Mouse (Mus musculus) intestine, embryonic 15.5 days (tissue): ENCODE measurements around the gene Efcab11. TPM values are rescaled to one million over a fixed set of nuclear protein-coding genes. Genes with fewer than 3 reads are reported as not detected.
A peak's percentile ranks its signal among the peaks of the same experiment; 100 is the strongest.

Source experiments
- ATAC-seq: fragments of 200-750 bp; cut with Nextera tagmentation; 2 replicates; pipeline ENCODE4 v1.8.0; 2017; ENCODE audit warnings: moderate TSS enrichment, moderate library complexity
- H3K27ac ChIP-seq: fragments of 300-500 bp; sonication (generic); 2 replicates; pipeline ENCODE4 v1.5.1; 2015; ENCODE audit warnings: mild to moderate bottlenecking, inconsistent platforms
- H3K27me3 ChIP-seq: fragments of 300-500 bp; sonication (generic); replicated peaks from 2 replicates; pipeline ENCODE4 v1.6.1; 2015; ENCODE audit warnings: inconsistent platforms
- H3K36me3 ChIP-seq: fragments of 300-500 bp; sonication (generic); 2 replicates; pipeline ENCODE4 v1.6.1; 2015; ENCODE audit warnings: inconsistent platforms
- H3K4me1 ChIP-seq: fragments of 300-500 bp; sonication (generic); replicated peaks from 2 replicates; pipeline ENCODE4 v1.6.1; 2015; ENCODE audit warnings: inconsistent platforms
- H3K4me2 ChIP-seq: fragments of 300-500 bp; sonication (generic); replicated peaks from 2 replicates; pipeline ENCODE4 v1.6.1; 2015; ENCODE audit warnings: mild to moderate bottlenecking, inconsistent platforms
- H3K4me3 ChIP-seq: fragments of 300-500 bp; sonication (generic); replicated peaks from 2 replicates; pipeline ENCODE4 v1.5.1; 2015; ENCODE audit warnings: inconsistent platforms
- H3K9ac ChIP-seq: fragments of 300-500 bp; sonication (generic); 2 replicates; pipeline ENCODE4 v1.6.1; 2015; ENCODE audit warnings: inconsistent platforms
- H3K9me3 ChIP-seq: fragments of 300-500 bp; sonication (generic); 2 replicates; pipeline ENCODE4 v1.6.1; 2016; ENCODE audit warnings: inconsistent platforms
- WGBS: fragments of 180-500 bp; shearing (Covaris S2); methylation state at CpG from one replicate; pipeline ENCODE4 v1.1.7; 2015; 5-methylcytosine and 5-hydroxymethylcytosine counted together
- polyA plus RNA-seq: library from polyadenylated mRNA; unstranded; fragments of >200 nt; fragmentation: Nextera tagmentation; extraction: Ambion mirVana; gene quantifications from 2 replicates; pipeline ENCODE4 v1.2.1, GENCODE M21; 2015

The Efcab11 gene
- polyA plus RNA-seq, 1 experiment from 2014 or later = 10.2 TPM

GRCm38 (mm10) chr12:99721318-99721717 is 162.9 kb downstream of the Efcab11 start:
- 64% methylated on average over 10 of the region's 10 CpGs for WGBS
- ATAC-seq = 0 out of 2 replicates have a peak, but pooled peaks have one; percentile 45

DNA sequence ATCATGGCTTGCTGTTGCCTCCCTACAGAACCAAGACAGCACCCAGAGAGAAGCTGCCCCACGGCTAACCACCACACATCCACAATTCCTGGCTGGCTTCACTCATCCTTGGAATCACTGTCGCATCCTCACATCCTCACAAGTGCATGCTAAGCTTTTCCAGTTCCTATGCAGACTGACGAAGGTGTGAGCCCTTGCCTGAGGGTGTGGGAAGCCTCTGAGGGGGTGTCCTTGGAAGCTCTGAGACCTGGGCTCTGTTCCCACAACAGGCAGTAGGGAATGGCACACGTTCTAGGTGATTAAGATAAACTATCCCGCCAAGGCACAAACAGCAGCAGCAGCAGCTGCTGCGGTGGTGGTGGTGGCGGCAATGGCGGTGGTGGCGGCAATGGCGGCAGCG is 164.5 kb downstream of the Efcab11 start:
- Histone ChIP-seq H3K36me3 (no peaks in the 10 kb centered on the region), H3K4me3 (no peak overlapping the region), H3K9ac (no peak overlapping the region), H3K4me1 (0 out of 2 replicates have a peak, but pooled peaks cover 2% of the 10 kb centered on the region), H3K27me3 (no peaks in the 10 kb centered on the region), H3K27ac (no peak overlapping the region), H3K9me3 (no peaks in the 10 kb centered on the region), H3K4me2 (no peak overlapping the region)
- 87% methylated on average over 11 of the region's 11 CpGs for WGBS
- ATAC-seq = no peak

More at GRCm38 (mm10) chr12:99721318-99721717, 162.9 kb downstream of the Efcab11 start:
- Histone ChIP-seq H3K4me1 (0 out of 2 replicates have a peak, but pooled peaks cover 2% of the 10 kb centered on the region), H3K9ac (no peak overlapping the region), H3K4me3 (no peak overlapping the region), H3K27me3 (no peaks in the 10 kb centered on the region), H3K36me3 (no peaks in the 10 kb centered on the region), H3K4me2 (no peak overlapping the region), H3K27ac (no peak overlapping the region), H3K9me3 (no peaks in the 10 kb centered on the region)

- Histone ChIP-seq H3K9ac (no peak overlapping the region), H3K9me3 (no peaks in the 10 kb centered on the region), H3K36me3 (no peaks in the 10 kb centered on the region), H3K27me3 (no peaks in the 10 kb centered on the region), H3K4me3 (no peak overlapping the region), H3K27ac (no peak overlapping the region), H3K4me1 (0 out of 2 replicates have a peak, but pooled peaks cover 2% of the 10 kb centered on the region), H3K4me2 (no peak overlapping the region)
- WGBS = 88% methylated on average over 2 of the region's 2 CpGs
- ATAC-seq = no peak
Observed at GRCm38 (mm10) chr12:99718161-99718560, 166.1 kb downstream of the Efcab11 start.

- H3K4me3 ChIP-seq = no peak overlapping the region
- 53% methylated on average over 8 of the region's 8 CpGs for WGBS
- H3K4me1 ChIP-seq = no peaks in the 10 kb centered on the region
- no peak overlapping the region for H3K9ac ChIP-seq
- H3K27ac ChIP-seq = no peak overlapping the region
- no peaks in the 10 kb centered on the region for H3K36me3 ChIP-seq
- H3K4me2 ChIP-seq = no peak overlapping the region
- ATAC-seq = no peak
- no peaks in the 10 kb centered on the region for H3K9me3 ChIP-seq
- H3K27me3 ChIP-seq = no peaks in the 10 kb centered on the region
Observed at GRCm38 (mm10) chr12:99716038-99716610, 168.1 kb downstream of the Efcab11 start.

- Histone ChIP-seq H3K27me3 (no peaks in the 10 kb centered on the region), H3K27ac (no peak overlapping the region), H3K4me1 (no peaks in the 10 kb centered on the region), H3K9ac (no peak overlapping the region), H3K9me3 (no peaks in the 10 kb centered on the region), H3K4me2 (no peak overlapping the region), H3K36me3 (no peaks in the 10 kb centered on the region), H3K4me3 (no peak overlapping the region)
- no peak for ATAC-seq
- WGBS = 69% methylated on average over 9 of the region's 9 CpGs
Observed at GRCm38 (mm10) chr12:99715129-99716037, 168.9 kb downstream of the Efcab11 start.

GRCm38 (mm10) chr12:99712214-99712613 is 172.0 kb downstream of the Efcab11 start:
- Histone ChIP-seq H3K4me2 (no peak overlapping the region), H3K27me3 (no peaks in the 10 kb centered on the region), H3K27ac (no peak overlapping the region), H3K9me3 (no peaks in the 10 kb centered on the region), H3K4me1 (no peaks in the 10 kb centered on the region), H3K36me3 (no peaks in the 10 kb centered on the region), H3K4me3 (no peak overlapping the region), H3K9ac (no peak overlapping the region)
- no peak for ATAC-seq
- 48% methylated on average over 5 of the region's 5 CpGs for WGBS

- Histone ChIP-seq H3K27ac (no peak overlapping the region), H3K9me3 (no peaks in the 10 kb centered on the region), H3K9ac (no peak overlapping the region), H3K36me3 (no peaks in the 10 kb centered on the region), H3K4me2 (no peak overlapping the region), H3K4me3 (no peak overlapping the region), H3K27me3 (no peaks in the 10 kb centered on the region), H3K4me1 (no peaks in the 10 kb centered on the region)
- no peak for ATAC-seq
- WGBS = 83% methylated on average over 8 of the region's 8 CpGs
Observed at GRCm38 (mm10) chr12:99702248-99702647, 182.0 kb downstream of the Efcab11 start.

- WGBS = 68% methylated on average over 7 of the region's 7 CpGs
- H3K9me3 ChIP-seq = no peaks in the 10 kb centered on the region
- H3K4me1 ChIP-seq = no peaks in the 10 kb centered on the region
- no peak overlapping the region for H3K9ac ChIP-seq
- H3K36me3 ChIP-seq = no peaks in the 10 kb centered on the region
- no peak overlapping the region for H3K4me2 ChIP-seq
- H3K27me3 ChIP-seq = no peaks in the 10 kb centered on the region
- no peak overlapping the region for H3K4me3 ChIP-seq
- no peak for ATAC-seq
- H3K27ac ChIP-seq = no peak overlapping the region
Observed at GRCm38 (mm10) chr12:99700380-99700779, 183.9 kb downstream of the Efcab11 start.

DNA sequence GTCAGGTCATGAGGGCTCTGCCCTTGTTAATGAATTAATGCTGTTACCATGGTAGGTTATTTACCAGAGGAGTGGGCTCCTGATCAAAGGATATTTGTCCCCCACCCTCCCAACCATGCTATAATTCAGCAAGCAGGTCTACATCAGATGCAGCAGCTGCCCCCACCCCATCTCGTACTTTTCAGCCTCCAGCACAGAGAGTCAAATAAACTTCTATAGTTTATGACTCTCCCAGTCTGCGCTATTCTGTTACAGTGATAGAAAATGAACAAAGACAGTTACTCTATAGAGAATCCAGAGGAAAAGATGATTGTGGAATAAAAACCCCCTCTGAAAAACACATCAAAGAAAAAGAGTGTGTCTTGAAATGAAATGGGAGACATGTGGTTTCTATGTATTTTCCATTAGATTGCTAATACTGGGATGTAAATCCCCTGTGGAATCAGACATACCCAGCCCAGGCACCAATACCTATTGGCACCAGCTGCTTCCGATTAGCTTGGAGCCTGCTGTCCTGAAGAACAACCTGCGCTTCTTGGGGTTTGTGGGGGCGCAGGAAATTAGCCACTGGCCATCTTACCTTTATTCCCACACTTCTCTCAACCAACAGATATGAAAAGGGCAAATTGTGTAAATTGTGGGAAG is 184.7 kb downstream of the Efcab11 start:
- Histone ChIP-seq H3K27ac (no peak overlapping the region), H3K9me3 (no peaks in the 10 kb centered on the region), H3K9ac (no peak overlapping the region), H3K4me1 (no peaks in the 10 kb centered on the region), H3K4me2 (no peak overlapping the region), H3K27me3 (no peaks in the 10 kb centered on the region), H3K4me3 (no peak overlapping the region), H3K36me3 (no peaks in the 10 kb centered on the region)
- ATAC-seq = no peak
- 75% methylated on average over 5 of the region's 5 CpGs for WGBS

DNA sequence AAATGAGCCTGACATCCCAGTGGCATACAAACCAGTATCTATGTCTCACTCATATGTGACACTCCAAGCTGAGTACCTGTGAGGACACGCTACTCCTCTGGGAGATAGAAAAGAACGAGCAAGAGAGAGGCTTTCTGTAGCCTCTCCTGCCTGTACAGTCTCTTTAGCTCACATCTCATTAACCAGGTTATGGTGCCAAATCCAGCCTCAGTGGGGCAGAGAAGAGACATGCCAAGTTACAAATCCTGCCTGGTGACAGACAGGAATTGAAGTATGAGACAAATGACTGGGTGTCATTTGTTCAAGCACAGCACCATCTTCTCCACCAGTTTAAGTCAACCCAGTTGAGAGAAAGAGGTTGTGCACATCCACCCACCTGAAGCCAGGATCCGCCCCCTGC is 190.2 kb downstream of the Efcab11 start:
- 88% methylated on average over 3 of the region's 3 CpGs for WGBS
- no peak overlapping the region for H3K9ac ChIP-seq
- no peaks in the 10 kb centered on the region for H3K36me3 ChIP-seq
- no peak overlapping the region for H3K4me3 ChIP-seq
- ATAC-seq = no peak
- H3K9me3 ChIP-seq = no peaks in the 10 kb centered on the region
- no peaks in the 10 kb centered on the region for H3K27me3 ChIP-seq
- no peaks in the 10 kb centered on the region for H3K4me1 ChIP-seq
- no peak overlapping the region for H3K27ac ChIP-seq
- H3K4me2 ChIP-seq = no peak overlapping the region

- no peak for ATAC-seq
- Histone ChIP-seq H3K27ac (no peak overlapping the region), H3K27me3 (no peaks in the 10 kb centered on the region), H3K36me3 (no peaks in the 10 kb centered on the region), H3K4me1 (no peaks in the 10 kb centered on the region), H3K9ac (no peak overlapping the region), H3K4me2 (no peak overlapping the region), H3K4me3 (no peak overlapping the region), H3K9me3 (no peaks in the 10 kb centered on the region)
- 69% methylated on average over 6 of the region's 6 CpGs for WGBS
Observed at GRCm38 (mm10) chr12:99686418-99686992, 197.7 kb downstream of the Efcab11 start.

DNA sequence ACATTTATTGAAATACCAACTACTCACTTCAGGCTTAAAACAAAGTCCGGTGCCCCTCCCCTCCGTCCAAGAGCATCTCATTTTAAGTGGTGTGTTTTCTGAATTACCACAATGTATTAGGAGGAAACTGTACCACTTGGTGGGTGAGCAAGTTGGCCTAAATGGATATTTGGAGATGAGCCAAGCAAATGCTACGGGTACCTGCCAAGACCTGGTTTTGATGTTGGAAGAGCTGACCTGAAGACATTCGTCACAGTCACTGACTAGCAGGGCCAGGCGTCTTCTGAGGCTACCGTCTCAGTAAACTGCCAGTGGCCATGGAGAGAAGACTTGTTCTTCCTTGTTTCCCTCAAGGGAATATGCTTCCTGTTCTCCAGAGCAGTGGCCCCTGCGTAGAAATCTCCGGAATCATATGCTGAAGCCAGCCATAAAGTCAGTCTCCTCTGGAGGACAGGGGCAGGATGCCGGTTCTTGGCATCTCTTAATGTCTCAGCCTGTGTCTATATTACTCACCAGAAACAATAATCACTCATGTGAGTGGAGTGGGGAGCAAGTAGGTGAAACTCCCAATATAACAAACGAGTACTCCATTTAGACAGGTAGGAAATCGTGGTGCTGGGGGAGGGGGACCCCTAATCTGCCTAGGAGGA is 198.7 kb downstream of the Efcab11 start:
- H3K36me3 ChIP-seq = no peaks in the 10 kb centered on the region
- no peaks in the 10 kb centered on the region for H3K9me3 ChIP-seq
- no peaks in the 10 kb centered on the region for H3K27me3 ChIP-seq
- H3K4me3 ChIP-seq = no peak overlapping the region
- WGBS = 68% methylated on average over 11 of the region's 11 CpGs
- H3K27ac ChIP-seq = no peak overlapping the region
- H3K4me2 ChIP-seq = no peak overlapping the region
- no peak for ATAC-seq
- H3K4me1 ChIP-seq = no peaks in the 10 kb centered on the region
- H3K9ac ChIP-seq = no peak overlapping the region
